Mouse (Mus musculus) intestine, embryonic 16.5 days (tissue): ENCODE measurements at regions not wholly inside any gene's neighbourhood (a gene's known extent, or its start where the extent isn't known, plus 50 kb on each side); places are given as distances from the start of the nearest gene placed in this dataset.

ENCODE experiments used
- ATAC-seq: fragments of 200-750 bp; cut with Nextera tagmentation; 2 replicates; pipeline ENCODE4 v1.8.0; 2017; ENCODE audit warnings: moderate TSS enrichment, moderate library complexity
- H3K27ac ChIP-seq: fragments of 300-500 bp; sonication (generic); 2 replicates; pipeline ENCODE4 v1.5.1; 2014; ENCODE audit warnings: mild to moderate bottlenecking, low read length
- H3K27me3 ChIP-seq: fragments of 300-500 bp; sonication (generic); replicated peaks from 2 replicates; pipeline ENCODE4 v1.6.1; 2014; ENCODE audit warnings: low read length, control low read depth, mixed read lengths; ENCODE audit not compliant: control insufficient read depth, insufficient read depth
- H3K36me3 ChIP-seq: fragments of 300-500 bp; sonication (generic); 2 replicates; pipeline ENCODE4 v1.6.1; 2014; ENCODE audit warnings: low read length, control low read depth; ENCODE audit not compliant: control insufficient read depth, insufficient read depth
- H3K4me1 ChIP-seq: fragments of 300-500 bp; sonication (generic); 2 replicates; pipeline ENCODE4 v1.6.1; 2014; ENCODE audit warnings: low read length, control low read depth, mixed read lengths; ENCODE audit not compliant: control insufficient read depth, insufficient read depth
- H3K4me2 ChIP-seq: fragments of 300-500 bp; sonication (generic); 2 replicates; pipeline ENCODE4 v1.6.1; 2014; ENCODE audit warnings: low read depth, low read length, control low read depth
- H3K4me3 ChIP-seq: fragments of 300-500 bp; sonication (generic); 2 replicates; pipeline ENCODE4 v1.5.1; 2014; ENCODE audit warnings: mild to moderate bottlenecking, low read length
- H3K9ac ChIP-seq: fragments of 300-500 bp; sonication (generic); 2 replicates; pipeline ENCODE4 v1.6.1; 2014; ENCODE audit warnings: low read depth, low read length
- H3K9me3 ChIP-seq: fragments of 300-500 bp; sonication (generic); 2 replicates; pipeline ENCODE4 v1.6.1; 2016; ENCODE audit warnings: low read length, control low read depth; ENCODE audit not compliant: control insufficient read depth
- WGBS: fragments of 180-500 bp; shearing (Covaris S2); extraction: QIAGEN DNeasy Blood & Tissue Kit; methylation state at CpG from one replicate; pipeline ENCODE4 v1.1.7; 2014; 5-methylcytosine and 5-hydroxymethylcytosine counted together

GRCm38 (mm10) chr5:77804113-77804512 lies 396.3 kb upstream of the Igfbp7 start:
- Histone ChIP-seq H3K4me1 (no peaks in the 10 kb centered on the region), H3K4me3 (no peak overlapping the region), H3K27me3 (no peaks in the 10 kb centered on the region), H3K4me2 (no peak overlapping the region), H3K9me3 (no peaks in the 10 kb centered on the region), H3K36me3 (no peaks in the 10 kb centered on the region), H3K9ac (no peak overlapping the region), H3K27ac (no peak overlapping the region)
- 56% methylated on average over 9 of the region's 9 CpGs for WGBS
- ATAC-seq = peak; percentile 46

GRCm38 (mm10) chr5:77803562-77803961 lies 395.7 kb upstream of the Igfbp7 start:
- Histone ChIP-seq H3K4me2 (peak overlapping the region; percentile 19; the same call in 1 of the 2 replicates), H3K27ac (no peak overlapping the region), H3K36me3 (no peaks in the 10 kb centered on the region), H3K9me3 (no peaks in the 10 kb centered on the region), H3K4me3 (no peak overlapping the region), H3K9ac (no peak overlapping the region), H3K4me1 (no peaks in the 10 kb centered on the region), H3K27me3 (no peaks in the 10 kb centered on the region)
- 48% methylated on average over 6 of the region's 6 CpGs for WGBS
- ATAC-seq = peak; percentile 44

- no peaks in the 10 kb centered on the region for H3K27me3 ChIP-seq
- no peak overlapping the region for H3K4me3 ChIP-seq
- no peaks in the 10 kb centered on the region for H3K4me1 ChIP-seq
- WGBS = 66% methylated on average over 3 of the region's 3 CpGs
- H3K9me3 ChIP-seq = no peaks in the 10 kb centered on the region
- H3K36me3 ChIP-seq = no peaks in the 10 kb centered on the region
- H3K4me2 ChIP-seq = no peak overlapping the region
- no peak overlapping the region for H3K27ac ChIP-seq
- no peak overlapping the region for H3K9ac ChIP-seq
- no peak for ATAC-seq
Measured at GRCm38 (mm10) chr5:77796960-77797359, 389.1 kb upstream of the Igfbp7 start.

GRCm38 (mm10) chr5:77795766-77796165 lies 387.9 kb upstream of the Igfbp7 start:
- Histone ChIP-seq H3K27ac (no peak overlapping the region), H3K9me3 (no peaks in the 10 kb centered on the region), H3K36me3 (no peaks in the 10 kb centered on the region), H3K9ac (no peak overlapping the region), H3K4me3 (no peak overlapping the region), H3K4me1 (no peaks in the 10 kb centered on the region), H3K4me2 (no peak overlapping the region), H3K27me3 (no peaks in the 10 kb centered on the region)
- WGBS = 70% methylated on average over 5 of the region's 5 CpGs
- ATAC-seq = no peak

GRCm38 (mm10) chr5:77783953-77784352 lies 376.1 kb upstream of the Igfbp7 start:
- no peak overlapping the region for H3K4me3 ChIP-seq
- H3K36me3 ChIP-seq = no peaks in the 10 kb centered on the region
- no peak overlapping the region for H3K9ac ChIP-seq
- H3K4me1 ChIP-seq = no peaks in the 10 kb centered on the region
- ATAC-seq = no peak
- H3K9me3 ChIP-seq = no peaks in the 10 kb centered on the region
- no peak overlapping the region for H3K27ac ChIP-seq
- 67% methylated on average over 2 of the region's 2 CpGs for WGBS
- no peaks in the 10 kb centered on the region for H3K27me3 ChIP-seq
- H3K4me2 ChIP-seq = no peak overlapping the region

- no peak for ATAC-seq
- Histone ChIP-seq H3K27me3 (no peaks in the 10 kb centered on the region), H3K4me1 (no peaks in the 10 kb centered on the region), H3K9ac (no peak overlapping the region), H3K27ac (no peak overlapping the region), H3K36me3 (no peaks in the 10 kb centered on the region), H3K4me2 (no peak overlapping the region), H3K9me3 (no peaks in the 10 kb centered on the region), H3K4me3 (no peak overlapping the region)
- WGBS = 69% methylated on average over 6 of the region's 6 CpGs
Measured at GRCm38 (mm10) chr5:77762426-77763042, 354.7 kb upstream of the Igfbp7 start.

GRCm38 (mm10) chr5:77762013-77762412 lies 354.2 kb upstream of the Igfbp7 start:
- H3K4me3 ChIP-seq = no peak overlapping the region
- no peaks in the 10 kb centered on the region for H3K27me3 ChIP-seq
- no peak overlapping the region for H3K4me2 ChIP-seq
- 84% methylated on average over 6 of the region's 6 CpGs for WGBS
- no peaks in the 10 kb centered on the region for H3K4me1 ChIP-seq
- H3K36me3 ChIP-seq = no peaks in the 10 kb centered on the region
- H3K27ac ChIP-seq = no peak overlapping the region
- no peak for ATAC-seq
- no peaks in the 10 kb centered on the region for H3K9me3 ChIP-seq
- H3K9ac ChIP-seq = no peak overlapping the region

GRCm38 (mm10) chr5:77748933-77749332 lies 341.1 kb upstream of the Igfbp7 start:
- Histone ChIP-seq H3K27me3 (no peaks in the 10 kb centered on the region), H3K36me3 (no peaks in the 10 kb centered on the region), H3K27ac (no peak overlapping the region), H3K9ac (no peak overlapping the region), H3K9me3 (no peaks in the 10 kb centered on the region), H3K4me3 (no peak overlapping the region), H3K4me2 (no peak overlapping the region), H3K4me1 (no peaks in the 10 kb centered on the region)
- ATAC-seq = no peak
- 92% methylated on average over 1 of the region's 1 CpGs for WGBS

- 80% methylated on average over 5 of the region's 5 CpGs for WGBS
- no peak overlapping the region for H3K4me2 ChIP-seq
- H3K36me3 ChIP-seq = no peaks in the 10 kb centered on the region
- no peak for ATAC-seq
- no peak overlapping the region for H3K4me3 ChIP-seq
- H3K4me1 ChIP-seq = no peaks in the 10 kb centered on the region
- no peak overlapping the region for H3K9ac ChIP-seq
- no peak overlapping the region for H3K27ac ChIP-seq
- H3K9me3 ChIP-seq = no peaks in the 10 kb centered on the region
- no peaks in the 10 kb centered on the region for H3K27me3 ChIP-seq
Measured at GRCm38 (mm10) chr5:77746604-77747003, 338.8 kb upstream of the Igfbp7 start.

GRCm38 (mm10) chr5:77743467-77743866 lies 335.6 kb upstream of the Igfbp7 start:
- H3K4me1 ChIP-seq = no peaks in the 10 kb centered on the region
- H3K27ac ChIP-seq = no peak overlapping the region
- H3K4me2 ChIP-seq = no peak overlapping the region
- H3K27me3 ChIP-seq = no peaks in the 10 kb centered on the region
- WGBS = 64% methylated on average over 3 of the region's 3 CpGs
- H3K9ac ChIP-seq = no peak overlapping the region
- no peaks in the 10 kb centered on the region for H3K36me3 ChIP-seq
- no peak overlapping the region for H3K4me3 ChIP-seq
- ATAC-seq = no peak
- no peaks in the 10 kb centered on the region for H3K9me3 ChIP-seq
